Mouse (Mus musculus): ENCODE results near the gene 6030458C11Rik. TPM values are rescaled to one million over a fixed set of nuclear protein-coding genes. Genes with fewer than 3 reads are reported as not detected.
"Not testable (repeated sequence)": the region's sequence is repeated elsewhere in the genome, so short reads cannot be mapped to it uniquely, and the experiment has no call there.

The 6030458C11Rik gene
- polyA plus RNA-seq, 1 experiment from 2014 or later, result 49.7 TPM

- no peaks in the 10 kb centered on the region for H3K27me3 ChIP-seq
- no peak overlapping the region for H3K27ac ChIP-seq
- no peak overlapping the region for H3K9ac ChIP-seq
- no peaks in the 10 kb centered on the region for H3K9me3 ChIP-seq
- peaks cover 75% of the 10 kb centered on the region for H3K36me3 ChIP-seq
- ATAC-seq (ENCODE audit: low FRiP score, low read depth), result no peak
- H3K4me3 ChIP-seq, result no peak overlapping the region
- 90% methylated on average over 6 of the region's 6 CpGs for WGBS
- no peak overlapping the region for H3K4me2 ChIP-seq (replicated peaks)
- H3K4me1 ChIP-seq, result no peaks in the 10 kb centered on the region
Measured at GRCm38 (mm10) chr15:12809305-12809704, 15.1 kb downstream of the 6030458C11Rik start.

GRCm38 (mm10) chr15:12807088-12807487, 17.4 kb downstream of the 6030458C11Rik start:
- Histone ChIP-seq H3K4me2 (replicated peaks) (no peak overlapping the region), H3K9ac (no peak overlapping the region), H3K4me1 (no peaks in the 10 kb centered on the region), H3K27ac (no peak overlapping the region), H3K4me3 (no peak overlapping the region), H3K36me3 (peaks cover 55% of the 10 kb centered on the region), H3K9me3 (no peaks in the 10 kb centered on the region), H3K27me3 (no peaks in the 10 kb centered on the region)
- no peak for ATAC-seq (ENCODE audit: low FRiP score, low read depth)
- 87% methylated on average over 10 of the region's 10 CpGs for WGBS

- Histone ChIP-seq H3K27me3 (no peaks in the 10 kb centered on the region), H3K27ac (no peak overlapping the region), H3K36me3 (peaks cover 34% of the 10 kb centered on the region), H3K4me3 (no peak overlapping the region), H3K4me2 (replicated peaks) (no peak overlapping the region), H3K4me1 (no peaks in the 10 kb centered on the region), H3K9ac (no peak overlapping the region), H3K9me3 (no peaks in the 10 kb centered on the region)
- WGBS, result 75% methylated on average over 4 of the region's 4 CpGs
- no peak for ATAC-seq (ENCODE audit: low FRiP score, low read depth)
Measured at GRCm38 (mm10) chr15:12805071-12805470, 19.4 kb downstream of the 6030458C11Rik start.

- not testable (repeated sequence) for H3K4me1 ChIP-seq
- WGBS, result 84% methylated on average over 2 of the region's 2 CpGs
Measured at GRCm38 (mm10) chr15:12801142-12801506, 23.3 kb downstream of the 6030458C11Rik start.

GRCm38 (mm10) chr15:12800405-12801141, 23.9 kb downstream of the 6030458C11Rik start:
- H3K4me2 ChIP-seq (replicated peaks), result no peak overlapping the region
- WGBS, result 38% methylated on average over 15 of the region's 15 CpGs
- no peaks in the 10 kb centered on the region for H3K9me3 ChIP-seq
- no peaks in the 10 kb centered on the region for H3K4me1 ChIP-seq
- ATAC-seq (ENCODE audit: low FRiP score, low read depth), result no peak
- H3K27ac ChIP-seq, result no peak overlapping the region
- H3K4me3 ChIP-seq, result no peak overlapping the region
- no peaks in the 10 kb centered on the region for H3K27me3 ChIP-seq
- no peak overlapping the region for H3K9ac ChIP-seq
- H3K36me3 ChIP-seq, result no peaks in the 10 kb centered on the region

More at GRCm38 (mm10) chr15:12801142-12801506, 23.3 kb downstream of the 6030458C11Rik start:
- ATAC-seq (ENCODE audit: low FRiP score, low read depth); H3K4me2 ChIP-seq (replicated peaks); H3K36me3 ChIP-seq; H3K9me3 ChIP-seq; H3K27ac ChIP-seq; H3K27me3 ChIP-seq; H3K4me3 ChIP-seq; H3K9ac ChIP-seq: not testable (repeated sequence)

- H3K27ac ChIP-seq, result no peak overlapping the region
- H3K4me3 ChIP-seq, result no peak overlapping the region
- H3K9ac ChIP-seq, result no peak overlapping the region
- no peaks in the 10 kb centered on the region for H3K9me3 ChIP-seq
- no peak for ATAC-seq (ENCODE audit: low FRiP score, low read depth)
- no peaks in the 10 kb centered on the region for H3K4me1 ChIP-seq
- 84% methylated on average over 6 of the region's 6 CpGs for WGBS
- H3K36me3 ChIP-seq, result no peaks in the 10 kb centered on the region
- no peaks in the 10 kb centered on the region for H3K27me3 ChIP-seq
- H3K4me2 ChIP-seq (replicated peaks), result no peak overlapping the region
Measured at GRCm38 (mm10) chr15:12798043-12798442, 26.4 kb downstream of the 6030458C11Rik start.

- Histone ChIP-seq H3K27me3 (no peaks in the 10 kb centered on the region), H3K27ac (no peak overlapping the region), H3K4me2 (replicated peaks) (no peak overlapping the region), H3K4me1 (no peaks in the 10 kb centered on the region), H3K36me3 (no peaks in the 10 kb centered on the region), H3K9me3 (no peaks in the 10 kb centered on the region), H3K4me3 (no peak overlapping the region), H3K9ac (no peak overlapping the region)
- ATAC-seq (ENCODE audit: low FRiP score, low read depth), result no peak
- WGBS, result 33% methylated on average over 13 of the region's 13 CpGs
Measured at GRCm38 (mm10) chr15:12795909-12796470, 28.5 kb downstream of the 6030458C11Rik start.

- H3K27me3 ChIP-seq, result no peaks in the 10 kb centered on the region
- no peaks in the 10 kb centered on the region for H3K36me3 ChIP-seq
- H3K4me2 ChIP-seq (replicated peaks), result no peak overlapping the region
- ATAC-seq (ENCODE audit: low FRiP score, low read depth), result peak; percentile 45; the same call in 1 of the 2 replicates
- no peaks in the 10 kb centered on the region for H3K4me1 ChIP-seq
- no peak overlapping the region for H3K9ac ChIP-seq
- WGBS, result 0% methylated on average over 2 of the region's 2 CpGs
- H3K9me3 ChIP-seq, result no peaks in the 10 kb centered on the region
- no peak overlapping the region for H3K4me3 ChIP-seq
- no peak overlapping the region for H3K27ac ChIP-seq
Measured at GRCm38 (mm10) chr15:12795457-12795894, 29.0 kb downstream of the 6030458C11Rik start.

- Histone ChIP-seq H3K36me3 (no peaks in the 10 kb centered on the region), H3K27me3 (no peaks in the 10 kb centered on the region), H3K9me3 (no peaks in the 10 kb centered on the region), H3K4me3 (no peak overlapping the region), H3K9ac (no peak overlapping the region), H3K27ac (no peak overlapping the region), H3K4me1 (peaks cover 4% of the 10 kb centered on the region), H3K4me2 (replicated peaks) (no peak overlapping the region)
- WGBS, result 71% methylated on average over 6 of the region's 6 CpGs
- ATAC-seq (ENCODE audit: low FRiP score, low read depth), result no peak
Measured at GRCm38 (mm10) chr15:12794311-12794710, 30.1 kb downstream of the 6030458C11Rik start.

- Histone ChIP-seq H3K4me2 (replicated peaks) (peak overlapping the region; percentile 22; the same call in 1 of the 2 replicates), H3K9me3 (no peaks in the 10 kb centered on the region), H3K4me1 (peaks cover 8% of the 10 kb centered on the region), H3K36me3 (no peaks in the 10 kb centered on the region), H3K9ac (no peak overlapping the region), H3K27me3 (no peaks in the 10 kb centered on the region), H3K4me3 (no peak overlapping the region), H3K27ac (no peak overlapping the region)
- WGBS, result 27% methylated on average over 10 of the region's 10 CpGs
- no peak; the same call in 1 of the 2 replicates for ATAC-seq (ENCODE audit: low FRiP score, low read depth)
Measured at GRCm38 (mm10) chr15:12789406-12789867, 35.0 kb downstream of the 6030458C11Rik start.

GRCm38 (mm10) chr15:12788536-12788935, 35.9 kb downstream of the 6030458C11Rik start:
- H3K4me1 ChIP-seq, result peaks cover 8% of the 10 kb centered on the region
- WGBS, result 74% methylated on average over 5 of the region's 5 CpGs
- no peak overlapping the region for H3K4me3 ChIP-seq
- no peak overlapping the region for H3K27ac ChIP-seq
- no peaks in the 10 kb centered on the region for H3K9me3 ChIP-seq
- ATAC-seq (ENCODE audit: low FRiP score, low read depth), result no peak
- no peak overlapping the region for H3K9ac ChIP-seq
- no peaks in the 10 kb centered on the region for H3K36me3 ChIP-seq
- no peaks in the 10 kb centered on the region for H3K27me3 ChIP-seq
- no peak overlapping the region for H3K4me2 ChIP-seq (replicated peaks)

GRCm38 (mm10) chr15:12781729-12782326, 42.6 kb downstream of the 6030458C11Rik start:
- H3K27me3 ChIP-seq, result no peaks in the 10 kb centered on the region
- no peak for ATAC-seq (ENCODE audit: low FRiP score, low read depth)
- H3K4me1 ChIP-seq, result peaks cover 10% of the 10 kb centered on the region
- WGBS, result 55% methylated on average over 12 of the region's 16 CpGs
- no peak overlapping the region for H3K9ac ChIP-seq
- no peaks in the 10 kb centered on the region for H3K36me3 ChIP-seq
- H3K27ac ChIP-seq, result no peak overlapping the region
- H3K4me2 ChIP-seq (replicated peaks), result peak overlapping the region; percentile 12; the same call in 1 of the 2 replicates
- no peak overlapping the region for H3K4me3 ChIP-seq
- 0 out of 2 replicates have a peak, but pooled peaks cover 3% of the 10 kb centered on the region for H3K9me3 ChIP-seq

Measured in limb, embryonic 13.5 days (tissue).